Mouse (Mus musculus): ENCODE data around the gene Myf6. TPM values are rescaled to one million over a fixed set of nuclear protein-coding genes. Genes with fewer than 3 reads are reported as not detected.

The Myf6 gene
- not detected for polyA plus RNA-seq (2017; shearing (Covaris generic))

GRCm38 (mm10) chr10:107494568-107494967, at the start of gene Myf6:
TSS of gene Myf6 (minus strand) at chr10:107494737.

DNA sequence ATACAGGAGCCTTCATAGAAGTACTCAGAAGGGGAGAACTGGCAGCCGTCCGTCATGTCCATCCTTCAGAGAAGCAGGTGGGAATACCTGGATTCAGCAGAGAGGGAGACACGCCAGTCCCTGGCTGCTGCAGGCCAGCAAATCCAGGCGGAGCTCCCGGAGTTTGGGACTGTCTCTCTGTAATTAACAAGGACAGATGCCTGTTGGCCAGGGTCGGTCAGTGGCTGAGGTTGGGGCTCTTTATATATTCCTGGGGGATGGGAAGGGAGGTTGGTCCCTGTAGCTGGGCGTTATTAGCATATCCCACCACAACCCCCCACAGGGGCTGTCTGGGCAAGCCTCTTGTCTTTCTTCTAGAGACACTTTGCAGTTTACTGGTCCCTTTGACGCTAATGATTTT, 8.7 kb downstream of the Myf6 start, which contains the start of gene Myf5:
Gene Myf5, minus strand, starts transcription at position 265 of the 400 bp plus-strand sequence.

Other genes starting within 250 kb of the Myf6 start
- gene Lin7a, start 223.1 kb downstream of the Myf6 start, polyA plus RNA-seq (2017; shearing (Covaris generic)), result not detected
- gene Myf5, start 8.6 kb downstream of the Myf6 start, polyA plus RNA-seq (2017; shearing (Covaris generic)), result not detected
- gene Ptprq, start 225.3 kb upstream of the Myf6 start, polyA plus RNA-seq (2017; shearing (Covaris generic)), result not detected

All from activated CD4-positive, CD25-positive, alpha-beta regulatory T cell, adult 9 weeks (primary cell).